Mouse (Mus musculus) stomach, embryonic 14.5 days (tissue): ENCODE measurements around the gene Crcp. TPM values are rescaled to one million over a fixed set of nuclear protein-coding genes. Genes with fewer than 3 reads are reported as not detected.
A peak's percentile ranks its signal among the peaks of the same experiment; 100 is the strongest.

Experiments
- ATAC-seq: fragments of 200-750 bp; cut with Nextera tagmentation; 2 replicates; pipeline ENCODE4 v1.8.0; 2017; ENCODE audit warnings: low read depth, moderate TSS enrichment; ENCODE audit not compliant: insufficient number of reproducible peaks, insufficient read depth, low FRiP score
- H3K27ac ChIP-seq: fragments of 300-500 bp; sonication (generic); 2 replicates; pipeline ENCODE4 v1.5.1; 2014; ENCODE audit warnings: mild to moderate bottlenecking, low read length, moderate library complexity, mixed read lengths
- H3K27me3 ChIP-seq: fragments of 300-500 bp; sonication (generic); 2 replicates; pipeline ENCODE4 v1.6.1; 2014; ENCODE audit warnings: low read length, control low read depth, mixed read lengths; ENCODE audit not compliant: control insufficient read depth, insufficient read depth
- H3K36me3 ChIP-seq: fragments of 300-500 bp; sonication (generic); 2 replicates; pipeline ENCODE4 v1.6.1; 2014; ENCODE audit warnings: mild to moderate bottlenecking, control low read depth, low read length, moderate library complexity, mixed read lengths; ENCODE audit not compliant: control insufficient read depth, insufficient read depth
- H3K4me1 ChIP-seq: fragments of 300-500 bp; sonication (generic); 2 replicates; pipeline ENCODE4 v1.6.1; 2014; ENCODE audit warnings: low read length, control low read depth, mixed read lengths; ENCODE audit not compliant: control insufficient read depth, insufficient read depth
- H3K4me2 ChIP-seq: fragments of 300-500 bp; sonication (generic); replicated peaks from 2 replicates; pipeline ENCODE4 v1.6.1; 2014; ENCODE audit warnings: low read depth, low read length, control low read depth
- H3K4me3 ChIP-seq: fragments of 300-500 bp; sonication (generic); 2 replicates; pipeline ENCODE4 v1.5.1; 2014; ENCODE audit warnings: low read depth, low read length, control low read depth
- H3K9ac ChIP-seq: fragments of 300-500 bp; sonication (generic); replicated peaks from 2 replicates; pipeline ENCODE4 v1.6.1; 2014; ENCODE audit warnings: low read depth, mild to moderate bottlenecking, control low read depth, low read length, moderate library complexity, mixed read lengths
- H3K9me3 ChIP-seq: fragments of 300-500 bp; sonication (generic); 2 replicates; pipeline ENCODE4 v1.6.1; 2016; ENCODE audit warnings: low read depth, low read length, control low read depth; ENCODE audit not compliant: control insufficient read depth
- WGBS: fragments of 180-500 bp; shearing (Covaris S2); extraction: QIAGEN DNeasy Blood & Tissue Kit; methylation state at CpG from one replicate; pipeline ENCODE4 v1.1.7; 2014; 5-methylcytosine and 5-hydroxymethylcytosine counted together
- polyA plus RNA-seq: library from polyadenylated mRNA; unstranded; fragments of >200 nt; fragmentation: Nextera tagmentation; extraction: Ambion mirVana; gene quantifications from 2 replicates; pipeline ENCODE4 v1.2.1, GENCODE M21; 2014

The Crcp gene
- polyA plus RNA-seq, 1 experiment from 2014 or later, result 24.2 TPM

DNA sequence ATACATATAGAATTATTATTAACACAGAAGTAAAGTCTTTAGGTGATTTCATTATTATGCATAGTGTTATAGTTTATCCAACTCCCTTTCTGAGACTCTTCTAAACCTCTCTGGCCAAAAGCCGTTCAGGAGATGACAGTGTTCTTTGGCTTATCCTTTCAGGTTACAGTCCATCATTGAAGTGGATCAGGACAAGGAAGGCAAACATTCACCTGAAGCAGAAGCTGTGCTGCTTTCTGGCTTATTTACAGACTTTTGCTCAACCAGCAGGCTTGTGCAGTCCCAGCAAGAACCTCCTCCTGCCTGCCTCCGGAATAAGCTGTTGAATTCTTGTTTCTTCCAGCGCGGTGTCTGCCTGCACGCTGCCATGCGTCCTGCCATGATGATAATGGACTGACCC lies 43.9 kb downstream of the Crcp start, which contains the start of gene Tpst1:
TSS of gene Tpst1 (plus strand) at position 301 of the 400 bp plus-strand sequence.
- Histone ChIP-seq H3K4me3 (no peak within 1 kb of the TSS), H3K9me3 (no peaks in the 10 kb centered on the region), H3K4me2 (no peak within 1 kb of the TSS), H3K9ac (no peak within 1 kb of the TSS), H3K27me3 (no peaks in the 10 kb centered on the region), H3K4me1 (no peaks in the 10 kb centered on the region), H3K27ac (no peak within 1 kb of the TSS), H3K36me3 (no peaks in the 10 kb centered on the region)
- 88% methylated on average over 6 of the region's 6 CpGs for WGBS
- no peak for ATAC-seq

DNA sequence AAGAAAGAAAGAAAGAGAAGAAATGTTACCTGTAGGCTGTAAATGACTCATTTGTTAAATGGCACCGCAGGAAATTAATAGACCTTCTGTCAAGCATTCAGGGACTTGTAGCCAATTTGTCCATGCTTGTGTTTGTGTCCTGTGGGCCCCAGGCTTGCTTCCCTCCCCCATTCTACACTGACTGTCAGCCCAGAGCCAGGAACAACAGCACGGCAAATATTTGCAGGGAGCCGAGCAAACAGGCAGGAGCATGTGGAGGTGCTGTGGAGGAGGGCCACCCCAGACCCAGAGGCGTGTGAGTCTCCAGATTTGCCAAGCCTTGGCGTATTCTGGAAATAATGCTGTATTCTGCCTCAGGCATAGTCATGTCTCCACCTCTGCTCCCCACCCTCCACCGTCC lies 45.4 kb downstream of the Crcp start:
- no peaks in the 10 kb centered on the region for H3K9me3 ChIP-seq
- 0 out of 2 replicates have a peak, but pooled peaks cover 2% of the 10 kb centered on the region for H3K4me1 ChIP-seq
- WGBS, result 64% methylated on average over 6 of the region's 6 CpGs
- no peak overlapping the region for H3K4me2 ChIP-seq
- no peaks in the 10 kb centered on the region for H3K27me3 ChIP-seq
- H3K9ac ChIP-seq, result no peak overlapping the region
- H3K36me3 ChIP-seq, result no peaks in the 10 kb centered on the region
- H3K27ac ChIP-seq, result no peak overlapping the region
- ATAC-seq, result no peak
- H3K4me3 ChIP-seq, result no peak overlapping the region

DNA sequence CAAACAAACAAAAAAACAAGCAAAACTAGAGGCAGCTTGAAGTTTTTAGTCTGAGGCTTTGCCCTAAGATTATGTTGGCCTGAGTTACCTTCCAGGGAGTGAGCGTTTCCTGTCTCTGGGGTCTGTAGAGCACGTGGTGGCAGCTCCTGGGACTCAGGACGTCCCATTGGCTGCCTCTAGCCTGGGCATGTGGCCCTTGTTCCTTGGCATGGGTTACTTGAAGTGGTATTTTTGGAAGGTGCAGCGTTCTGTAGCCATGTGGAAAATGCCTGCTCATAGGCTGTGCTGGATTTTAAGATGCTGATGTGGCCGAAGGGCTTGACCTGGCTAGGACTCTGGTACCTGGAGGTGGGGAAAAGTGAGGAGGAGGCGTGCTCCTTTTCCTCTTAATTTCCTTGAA lies 47.3 kb downstream of the Crcp start:
- Histone ChIP-seq H3K4me2 (no peak overlapping the region), H3K9ac (no peak overlapping the region), H3K4me3 (no peak overlapping the region), H3K27me3 (no peaks in the 10 kb centered on the region), H3K36me3 (peaks cover under 1% of the 10 kb centered on the region; the same call in 1 of the 2 replicates), H3K4me1 (0 out of 2 replicates have a peak, but pooled peaks cover 2% of the 10 kb centered on the region), H3K9me3 (0 out of 2 replicates have a peak, but pooled peaks cover 2% of the 10 kb centered on the region), H3K27ac (no peak overlapping the region)
- no peak for ATAC-seq
- WGBS, result 68% methylated on average over 6 of the region's 6 CpGs

DNA sequence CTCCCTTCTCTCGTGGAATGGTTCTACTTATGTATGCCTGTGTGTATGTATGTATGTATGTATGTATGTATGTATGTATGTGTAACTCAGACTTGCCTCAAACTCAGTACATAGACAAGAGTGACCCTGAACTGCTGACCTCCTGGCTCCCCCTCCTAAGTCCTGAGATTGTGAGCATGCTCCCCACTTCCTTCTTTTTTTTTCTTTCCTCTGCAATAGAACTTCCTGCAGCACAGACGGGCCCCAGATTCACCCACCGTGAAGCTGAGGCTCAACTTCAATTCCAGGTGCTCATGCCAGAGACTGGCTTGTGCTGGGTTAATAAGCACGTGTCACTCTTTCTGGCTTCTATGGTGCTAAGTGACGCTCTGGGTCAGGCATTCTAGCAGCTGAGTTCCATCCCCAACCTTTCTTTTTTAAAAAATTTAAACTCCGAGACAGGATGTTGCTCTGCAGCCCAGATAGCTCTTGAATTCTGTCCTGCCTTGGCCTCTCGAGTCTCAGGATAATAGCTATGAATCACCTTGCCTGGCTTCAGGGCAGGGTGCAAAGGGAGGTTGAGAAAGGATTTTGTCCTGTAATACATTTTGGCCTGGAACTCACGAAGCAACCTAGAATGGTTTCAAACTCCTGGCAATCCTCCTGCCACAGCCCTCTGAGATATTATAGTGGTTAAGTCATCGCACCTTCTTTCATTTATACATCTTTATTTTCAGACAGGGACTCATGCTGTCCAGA lies 49.2 kb downstream of the Crcp start:
- Histone ChIP-seq H3K9ac (no peak overlapping the region; the same call in 1 of the 2 replicates), H3K27ac (no peak overlapping the region), H3K4me1 (0 out of 2 replicates have a peak, but pooled peaks cover 2% of the 10 kb centered on the region), H3K4me3 (no peak overlapping the region), H3K27me3 (no peaks in the 10 kb centered on the region), H3K4me2 (no peak overlapping the region; the same call in 1 of the 2 replicates), H3K9me3 (0 out of 2 replicates have a peak, but pooled peaks cover 4% of the 10 kb centered on the region), H3K36me3 (peaks cover 4% of the 10 kb centered on the region; the same call in 1 of the 2 replicates)
- no peak for ATAC-seq
- WGBS, result 61% methylated on average over 9 of the region's 9 CpGs

DNA sequence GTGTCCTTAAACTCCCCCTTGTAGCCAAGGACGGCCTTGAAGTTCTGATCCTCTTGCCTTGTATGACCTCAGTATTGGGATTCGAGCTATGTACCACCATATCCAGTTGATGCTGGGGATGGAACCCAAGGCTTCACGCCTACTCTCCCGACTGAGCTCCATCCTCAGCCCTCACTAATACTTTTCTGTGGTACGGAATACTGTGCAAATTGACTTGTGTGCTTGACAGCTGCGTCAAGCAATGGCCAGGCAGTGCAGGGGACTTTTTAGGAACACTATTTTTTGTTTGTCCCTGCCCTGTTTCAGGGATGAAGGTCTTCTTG lies 49.7 kb downstream of the Crcp start:
- 0 out of 2 replicates have a peak overlapping the region, but pooled peaks have one; percentile 78 for H3K9ac ChIP-seq
- H3K4me1 ChIP-seq, result 0 out of 2 replicates have a peak, but pooled peaks cover 2% of the 10 kb centered on the region
- no peaks in the 10 kb centered on the region for H3K27me3 ChIP-seq
- no peak overlapping the region for H3K27ac ChIP-seq
- WGBS, result 41% methylated on average over 6 of the region's 6 CpGs
- no peak for ATAC-seq
- H3K4me3 ChIP-seq, result peak overlapping the region; percentile 55; the same call in 1 of the 2 replicates
- H3K9me3 ChIP-seq, result 0 out of 2 replicates have a peak, but pooled peaks cover 4% of the 10 kb centered on the region
- peak overlapping the region; percentile 62 for H3K4me2 ChIP-seq
- H3K36me3 ChIP-seq, result peaks cover 4% of the 10 kb centered on the region; the same call in 1 of the 2 replicates

DNA sequence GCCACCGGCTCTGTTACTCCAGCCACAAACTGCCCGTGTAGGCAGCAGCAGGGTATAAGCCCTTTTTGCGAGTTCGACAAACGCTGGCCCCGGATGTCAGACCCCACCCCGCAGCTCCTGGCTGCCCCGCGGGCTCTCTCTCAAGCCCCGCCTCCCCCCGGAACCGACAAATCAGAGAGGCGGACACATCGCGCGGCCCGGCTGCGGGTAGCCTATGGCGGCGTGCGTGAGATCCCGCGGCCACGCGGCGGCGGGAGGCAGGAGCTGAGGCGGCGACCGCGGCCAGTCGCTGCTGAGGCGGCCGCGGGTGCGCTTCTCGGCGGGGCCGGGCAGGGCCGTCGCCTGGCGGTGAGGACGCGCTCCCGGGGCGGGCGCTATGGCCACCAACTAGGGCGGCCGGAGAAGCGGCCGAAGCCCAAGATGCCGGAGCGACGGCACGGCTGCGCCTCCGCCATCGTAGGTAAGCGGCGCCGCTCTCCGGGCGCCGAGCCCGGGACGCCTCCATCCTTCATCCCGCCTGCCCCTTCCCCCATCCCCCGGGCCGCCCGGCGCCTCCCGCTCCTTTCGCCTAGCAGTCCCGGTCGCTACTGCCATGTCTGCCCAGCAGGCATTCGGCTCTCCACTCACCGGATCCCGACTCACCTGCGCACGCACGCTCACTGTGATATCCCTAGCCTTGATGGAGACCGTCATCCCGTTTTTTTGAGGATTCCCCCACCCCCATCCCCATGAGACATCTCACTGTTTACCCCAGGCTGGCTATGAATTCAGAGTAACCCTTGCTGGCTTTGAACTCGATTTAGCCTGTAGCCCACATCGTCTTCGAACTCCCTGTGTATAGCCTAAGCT lies 50.3 kb downstream of the Crcp start:
- peak overlapping the region; percentile 78 for H3K9ac ChIP-seq
- peak; percentile 97 for ATAC-seq
- H3K9me3 ChIP-seq, result 0 out of 2 replicates have a peak, but pooled peaks cover 4% of the 10 kb centered on the region
- no peaks in the 10 kb centered on the region for H3K27me3 ChIP-seq
- peak overlapping the region; percentile 69 for H3K27ac ChIP-seq
- peaks cover 4% of the 10 kb centered on the region; the same call in 1 of the 2 replicates for H3K36me3 ChIP-seq
- peak overlapping the region; percentile 55 for H3K4me3 ChIP-seq
- H3K4me1 ChIP-seq, result 0 out of 2 replicates have a peak, but pooled peaks cover 2% of the 10 kb centered on the region
- under 1% methylated on average over 74 of the region's 86 CpGs for WGBS
- peak overlapping the region; percentile 62 for H3K4me2 ChIP-seq

DNA sequence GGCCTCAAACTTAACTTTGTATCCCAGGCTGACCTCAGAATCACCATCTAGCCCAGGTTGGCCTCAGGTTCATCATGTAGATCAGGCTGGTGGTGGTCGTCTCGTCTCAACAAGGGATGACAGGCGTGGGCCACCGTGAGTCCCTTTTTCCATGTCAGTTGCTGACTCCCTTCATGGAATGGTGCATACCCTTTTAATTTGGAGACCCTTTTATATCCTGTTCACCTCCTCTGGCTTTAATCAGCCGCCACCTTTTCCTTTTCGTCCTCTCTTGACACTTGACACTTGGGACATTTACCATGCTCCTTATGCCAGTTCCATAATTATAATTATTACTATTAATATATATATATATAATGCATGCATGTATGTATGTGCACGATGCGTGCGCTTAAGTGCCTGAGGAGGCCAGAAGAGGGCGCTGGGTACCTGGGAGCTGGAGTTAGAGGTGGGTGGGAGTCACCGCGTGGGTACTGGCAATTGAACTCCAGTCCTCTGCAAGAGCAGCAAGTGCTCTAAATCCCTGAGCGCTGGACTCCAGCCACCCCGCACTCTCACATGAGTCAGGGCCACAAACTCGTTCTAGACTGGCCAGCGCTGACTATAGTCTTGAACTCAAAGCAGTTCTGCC lies 51.1 kb downstream of the Crcp start:
- peaks cover 4% of the 10 kb centered on the region; the same call in 1 of the 2 replicates for H3K36me3 ChIP-seq
- H3K4me1 ChIP-seq, result 0 out of 2 replicates have a peak, but pooled peaks cover 2% of the 10 kb centered on the region
- H3K27me3 ChIP-seq, result no peaks in the 10 kb centered on the region
- peak overlapping the region; percentile 78 for H3K9ac ChIP-seq
- 73% methylated on average over 16 of the region's 16 CpGs for WGBS
- peak overlapping the region; percentile 62 for H3K4me2 ChIP-seq
- H3K9me3 ChIP-seq, result 0 out of 2 replicates have a peak, but pooled peaks cover 4% of the 10 kb centered on the region
- H3K4me3 ChIP-seq, result peak overlapping the region; percentile 55
- H3K27ac ChIP-seq, result no peak overlapping the region
- ATAC-seq, result no peak
